Mouse (Mus musculus) natural killer cell, adult 2 months (primary cell): ENCODE results near the gene Mpl.

Source experiments
- DNase-seq, 2 experiments: peaks; one replicate each; pipeline ENCODE4 v3.0.0; 2022; ENCODE audit warnings: low spot score in 2 of 2

Gene Mpl

GRCm38 (mm10) chr4:118427768-118428451 is 29.4 kb downstream of the Mpl start, which contains the start of gene Elovl1:
TSS of gene Elovl1 (plus strand) at chr4:118428093.
- DNase-seq: peak; percentile 73 to 74

- no peak for DNase-seq
Measured at GRCm38 (mm10) chr4:118427415-118427767, 29.9 kb downstream of the Mpl start.

- no peak for DNase-seq
Measured at GRCm38 (mm10) chr4:118425374-118425773, 31.9 kb downstream of the Mpl start.

GRCm38 (mm10) chr4:118424541-118425160 is 32.7 kb downstream of the Mpl start:
- no peak for DNase-seq

GRCm38 (mm10) chr4:118421384-118421783 is 35.9 kb downstream of the Mpl start:
- DNase-seq: no peak

GRCm38 (mm10) chr4:118417112-118417797 is 40.1 kb downstream of the Mpl start:
- DNase-seq: no peak

- DNase-seq: no peak
Measured at GRCm38 (mm10) chr4:118416329-118416728, 41.0 kb downstream of the Mpl start.

GRCm38 (mm10) chr4:118415779-118416178 is 41.5 kb downstream of the Mpl start:
- DNase-seq: no peak

GRCm38 (mm10) chr4:118413553-118413952 is 43.8 kb downstream of the Mpl start:
- no peak for DNase-seq

- no peak for DNase-seq
Measured at GRCm38 (mm10) chr4:118410871-118411270, 46.4 kb downstream of the Mpl start.

- peak; percentile 93 for DNase-seq
Measured at GRCm38 (mm10) chr4:118409142-118409900, 48.0 kb downstream of the Mpl start, which contains the start of the genes Szt2 and Med8. TSS of gene Szt2 (minus strand) at chr4:118409273. TSS of gene Med8 (plus strand) at chr4:118409337.

GRCm38 (mm10) chr4:118402701-118403100 is 54.6 kb downstream of the Mpl start:
- DNase-seq: no peak

- no peak for DNase-seq
Measured at GRCm38 (mm10) chr4:118401918-118402317, 55.4 kb downstream of the Mpl start.

GRCm38 (mm10) chr4:118401421-118401820 is 55.9 kb downstream of the Mpl start:
- DNase-seq: no peak

GRCm38 (mm10) chr4:118398400-118398799 is 58.9 kb downstream of the Mpl start:
- DNase-seq: no peak

GRCm38 (mm10) chr4:118396433-118396832 is 60.9 kb downstream of the Mpl start:
- DNase-seq: no peak

- DNase-seq: no peak
Measured at GRCm38 (mm10) chr4:118395289-118395688, 62.0 kb downstream of the Mpl start.

GRCm38 (mm10) chr4:118394505-118394904 is 62.8 kb downstream of the Mpl start:
- no peak for DNase-seq
